Mouse (Mus musculus) cerebellum, adult 2 months (tissue): ENCODE results near the gene Tepsin. TPM values are rescaled to one million over a fixed set of nuclear protein-coding genes. Genes with fewer than 3 reads are reported as not detected.

Experiments used
- DNase-seq, 2 experiments: peaks; one replicate each; pipeline ENCODE4 v3.0.0; 2021
- H3K27ac ChIP-seq: fragments of 200-500 bp; 2 replicates; pipeline ENCODE4 v1.5.1; 2012; ENCODE audit warnings: low read length, control low read depth, inconsistent platforms; ENCODE audit not compliant: insufficient read depth
- H3K27me3 ChIP-seq: fragments of 200-500 bp; 2 replicates; pipeline ENCODE4 v1.6.1; 2012; ENCODE audit warnings: inconsistent platforms, mild to moderate bottlenecking, low read length, moderate library complexity; ENCODE audit not compliant: control insufficient read depth, insufficient read depth
- H3K4me1 ChIP-seq: fragments of 200-500 bp; 2 replicates; pipeline ENCODE4 v1.6.1; 2011; ENCODE audit warnings: low read length; ENCODE audit not compliant: control insufficient read depth, insufficient read depth
- H3K4me3 ChIP-seq: fragments of 200-500 bp; replicated peaks from 2 replicates; pipeline ENCODE3; 2011; ENCODE audit warnings: mild to moderate bottlenecking, low read depth, low read length, control low read depth; ENCODE audit not compliant: insufficient read depth
- CTCF ChIP-seq: fragments of 200-500 bp; IDR thresholded peaks from 2 replicates; pipeline ENCODE4 v1.5.1; 2011; ENCODE audit warnings: low read depth, mild to moderate bottlenecking, control low read depth, low read length, moderate library complexity, borderline replicate concordance; ENCODE audit not compliant: insufficient read depth
- POLR2A ChIP-seq: fragments of 200-500 bp; IDR thresholded peaks from 2 replicates; pipeline ENCODE4 v1.6.1; 2011; ENCODE audit warnings: low read length, control low read depth, borderline replicate concordance; ENCODE audit not compliant: insufficient read depth
- WGBS: fragments of 180-500 bp; shearing (Covaris S2); methylation state at CpG from one replicate; pipeline ENCODE4 v1.1.7; 2018; 5-methylcytosine and 5-hydroxymethylcytosine counted together
- polyA plus RNA-seq: library from polyadenylated mRNA; depleted of rRNA; stranded (reverse); fragments of >200 nt; gene quantifications from 2 replicates; pipeline ENCODE4 v1.2.3, GENCODE M21; 2012

Gene Tepsin
- polyA plus RNA-seq, 1 experiment: 44.7 TPM

GRCm38 (mm10) chr11:120134847-120135530 is 36.5 kb upstream of the Tepsin start:
- WGBS: 87% methylated on average over 9 of the region's 9 CpGs
- DNase-seq: no peak
- TF ChIP-seq POLR2A: no peak
- TF ChIP-seq CTCF: no peak
- H3K27ac ChIP-seq: no peak overlapping the region
- H3K4me3 ChIP-seq: no peak overlapping the region
- no peaks in the 10 kb centered on the region for H3K27me3 ChIP-seq
- peaks cover 10% of the 10 kb centered on the region for H3K4me1 ChIP-seq

- peaks cover 7% of the 10 kb centered on the region for H3K4me1 ChIP-seq
- no peak for DNase-seq
- TF ChIP-seq POLR2A: no peak
- TF ChIP-seq CTCF: no peak
- WGBS: 96% methylated on average over 5 of the region's 5 CpGs
- H3K27ac ChIP-seq: no peak overlapping the region
- H3K4me3 ChIP-seq: no peak overlapping the region
- no peaks in the 10 kb centered on the region for H3K27me3 ChIP-seq
Measured at GRCm38 (mm10) chr11:120134148-120134547, 35.6 kb upstream of the Tepsin start.

- Histone ChIP-seq H3K4me1 (no peaks in the 10 kb centered on the region), H3K27ac (no peak overlapping the region), H3K4me3 (no peak overlapping the region), H3K27me3 (no peaks in the 10 kb centered on the region)
- 60% methylated on average over 7 of the region's 7 CpGs for WGBS
- no peak for TF ChIP-seq POLR2A
- TF ChIP-seq CTCF: no peak
- no peak for DNase-seq
Measured at GRCm38 (mm10) chr11:120129281-120129680, 30.8 kb upstream of the Tepsin start.

- TF ChIP-seq CTCF: no peak
- no peak for TF ChIP-seq POLR2A
- 84% methylated on average over 2 of the region's 2 CpGs for WGBS
- Histone ChIP-seq H3K4me1 (peaks cover 7% of the 10 kb centered on the region), H3K27ac (no peak overlapping the region), H3K4me3 (no peak overlapping the region), H3K27me3 (no peaks in the 10 kb centered on the region)
- DNase-seq: no peak
Measured at GRCm38 (mm10) chr11:120126845-120127244, 28.3 kb upstream of the Tepsin start.

- no peak overlapping the region for H3K27ac ChIP-seq
- H3K4me1 ChIP-seq: peaks cover 31% of the 10 kb centered on the region
- no peak overlapping the region for H3K4me3 ChIP-seq
- 8% methylated on average over 12 of the region's 12 CpGs for WGBS
- no peaks in the 10 kb centered on the region for H3K27me3 ChIP-seq
- peak in 1 of 2 experiments; percentile 44 for DNase-seq
- no peak for TF ChIP-seq POLR2A
- TF ChIP-seq CTCF: no peak
Measured at GRCm38 (mm10) chr11:120122126-120122525, 23.6 kb upstream of the Tepsin start.

- peaks cover 31% of the 10 kb centered on the region for H3K4me1 ChIP-seq
- H3K4me3 ChIP-seq: no peak overlapping the region
- 14% methylated on average over 17 of the region's 17 CpGs for WGBS
- no peak for TF ChIP-seq POLR2A
- peak; percentile 64 for TF ChIP-seq CTCF
- DNase-seq: peak; percentile 76 to 80
- H3K27me3 ChIP-seq: no peaks in the 10 kb centered on the region
- H3K27ac ChIP-seq: peak overlapping the region; percentile 65
Measured at GRCm38 (mm10) chr11:120120642-120121420, 22.3 kb upstream of the Tepsin start.

GRCm38 (mm10) chr11:120119936-120120541 is 21.5 kb upstream of the Tepsin start:
- Histone ChIP-seq H3K4me3 (no peak overlapping the region), H3K27ac (no peak overlapping the region), H3K27me3 (no peaks in the 10 kb centered on the region), H3K4me1 (peaks cover 31% of the 10 kb centered on the region)
- TF ChIP-seq CTCF: no peak
- 35% methylated on average over 10 of the region's 10 CpGs for WGBS
- no peak for DNase-seq
